Mouse (Mus musculus): ENCODE data around the gene Inpp1. TPM values are rescaled to one million over a fixed set of nuclear protein-coding genes. Genes with fewer than 3 reads are reported as not detected.
"Not testable (repeated sequence)": the region's sequence is repeated elsewhere in the genome, so short reads cannot be mapped to it uniquely, and the experiment has no call there.

Inpp1 gene
- polyA plus RNA-seq (2015; fragmentation: Nextera tagmentation; extraction: Ambion mirVana) = 3.3 and 3.7 TPM in 2 replicates

DNA sequence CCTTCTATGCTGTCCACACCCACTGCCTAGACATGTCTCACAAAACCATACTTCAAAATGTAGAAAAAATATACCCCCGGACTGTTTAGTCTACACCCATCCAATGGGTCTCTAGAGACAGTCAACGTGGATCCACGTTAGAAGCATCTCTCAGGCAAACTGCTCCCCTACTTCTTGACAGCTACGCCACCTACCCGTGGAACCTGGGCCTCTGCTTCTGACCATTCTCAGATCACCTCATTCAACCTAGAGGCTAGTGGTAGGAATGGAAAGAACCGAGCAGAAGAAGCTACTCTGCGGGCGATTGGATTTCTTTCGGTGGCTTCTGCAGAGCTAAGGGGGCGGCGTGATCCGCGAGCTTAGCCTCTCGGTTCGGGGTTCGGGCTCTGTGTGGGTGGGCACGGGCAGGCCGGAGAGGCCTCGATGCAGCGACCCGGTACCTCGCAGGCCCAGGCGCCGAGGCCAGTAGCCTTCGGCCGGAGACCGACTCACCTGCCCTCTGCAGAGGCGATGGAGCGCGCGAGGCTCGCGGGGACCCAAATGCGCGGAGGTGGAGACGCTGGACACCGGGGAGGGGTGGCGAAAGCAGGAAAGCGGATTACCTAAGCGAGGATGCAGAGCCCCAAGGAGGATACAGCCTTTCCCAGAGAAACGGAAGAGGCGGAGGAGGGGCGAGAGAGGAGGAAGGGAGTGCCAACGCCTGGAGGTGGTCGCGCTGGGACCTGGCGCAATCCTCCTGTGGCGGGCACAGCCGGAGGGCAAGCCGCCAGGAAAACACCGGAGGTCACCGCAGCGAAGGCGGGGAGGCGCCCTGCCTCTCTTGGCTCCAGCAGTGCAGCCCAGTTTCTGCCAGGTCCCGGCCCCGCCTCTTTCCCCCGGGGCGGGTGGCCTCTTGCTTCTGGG, at the start of gene Inpp1:
Gene Inpp1 (minus strand): TSS at position 779 of the 903 bp plus-strand sequence.
- Histone ChIP-seq H3K27ac (peak within 1 kb of the TSS; percentile 34; the same call in 1 of the 2 replicates), H3K4me3 (replicated peaks) (peak within 1 kb of the TSS; percentile 66), H3K9ac (peak within 1 kb of the TSS; percentile 71), H3K4me2 (peak within 1 kb of the TSS; percentile 86), H3K4me1 (replicated peaks) (peaks cover 19% of the 10 kb centered on the region), H3K9me3 (replicated peaks) (no peaks in the 10 kb centered on the region), H3K36me3 (no peaks in the 10 kb centered on the region), H3K27me3 (no peaks in the 10 kb centered on the region)
- ATAC-seq (ENCODE audit: low read depth) = peak; percentile 85
- DNase-seq = peak; percentile 44
- WGBS (ENCODE audit: insufficient replicate concordance) = under 1% methylated on average over 58 of the region's 59 CpGs

DNA sequence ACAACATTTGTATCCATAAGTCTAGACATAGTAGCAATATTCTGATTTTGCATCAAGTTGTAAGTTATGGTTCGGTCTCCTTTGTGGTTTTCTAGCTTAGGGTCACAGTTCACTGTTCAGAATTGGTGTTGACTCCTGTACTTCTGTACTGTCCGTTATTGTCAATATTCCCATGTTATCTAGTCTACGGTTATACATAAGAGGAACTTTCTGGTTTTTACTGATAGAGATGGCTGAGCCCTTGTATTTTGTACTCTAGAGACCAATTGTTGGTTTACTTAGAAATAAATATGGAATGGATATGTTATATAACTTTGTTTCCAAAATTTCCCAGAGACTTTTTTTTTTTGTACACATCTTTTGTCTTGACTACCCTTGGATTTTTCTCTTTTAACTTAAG, 48.5 kb upstream of the Inpp1 start:
- Histone ChIP-seq H3K9ac (no peak overlapping the region), H3K36me3 (no peaks in the 10 kb centered on the region), H3K4me1 (replicated peaks) (no peaks in the 10 kb centered on the region), H3K27me3 (no peaks in the 10 kb centered on the region), H3K4me3 (replicated peaks) (no peak overlapping the region), H3K27ac (no peak overlapping the region), H3K9me3 (replicated peaks) (no peaks in the 10 kb centered on the region), H3K4me2 (no peak overlapping the region)
- ATAC-seq (ENCODE audit: low read depth) (no peak), DNase-seq (no peak)
- 39% methylated on average over 3 of the region's 3 CpGs for WGBS (ENCODE audit: insufficient replicate concordance)

DNA sequence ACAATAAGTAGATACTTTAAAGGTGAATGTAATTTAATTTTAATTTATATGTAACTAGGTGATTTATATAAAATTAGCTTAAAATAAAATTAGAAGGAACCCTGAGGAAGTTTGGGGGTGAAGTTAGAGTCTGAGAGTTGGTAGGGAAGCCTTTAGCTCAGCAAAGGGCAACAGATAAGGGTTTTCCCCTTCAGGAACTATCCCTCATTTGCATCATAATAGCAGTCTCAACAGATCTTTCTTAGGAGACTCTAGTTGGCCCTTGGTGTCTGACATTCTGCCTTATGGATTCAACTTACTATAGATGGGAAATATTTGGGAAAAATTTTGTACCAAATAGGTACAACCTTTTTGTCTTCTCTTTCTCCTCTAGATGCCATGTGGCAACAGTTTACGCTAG, 46.7 kb upstream of the Inpp1 start:
- Histone ChIP-seq H3K9me3 (replicated peaks) (no peaks in the 10 kb centered on the region), H3K4me1 (replicated peaks) (no peaks in the 10 kb centered on the region), H3K36me3 (0 out of 2 replicates have a peak, but pooled peaks cover 12% of the 10 kb centered on the region), H3K4me2 (no peak overlapping the region), H3K4me3 (replicated peaks) (no peak overlapping the region), H3K9ac (no peak overlapping the region), H3K27me3 (no peaks in the 10 kb centered on the region), H3K27ac (no peak overlapping the region)
- WGBS (ENCODE audit: insufficient replicate concordance) = 90% methylated on average over 1 of the region's 1 CpGs
- ATAC-seq (ENCODE audit: low read depth) = no peak
- DNase-seq = no peak

- WGBS (ENCODE audit: insufficient replicate concordance) = 73% methylated on average over 7 of the region's 7 CpGs
- Histone ChIP-seq H3K4me3 (replicated peaks) (no peak overlapping the region), H3K27me3 (no peaks in the 10 kb centered on the region), H3K27ac (no peak overlapping the region), H3K4me1 (replicated peaks) (no peaks in the 10 kb centered on the region), H3K36me3 (0 out of 2 replicates have a peak, but pooled peaks cover 12% of the 10 kb centered on the region), H3K4me2 (no peak overlapping the region), H3K9me3 (replicated peaks) (no peaks in the 10 kb centered on the region), H3K9ac (no peak overlapping the region)
- DNase-seq (no peak), ATAC-seq (ENCODE audit: low read depth) (no peak)
Measured at GRCm38 (mm10) chr1:52855904-52856601, 38.6 kb upstream of the Inpp1 start.

GRCm38 (mm10) chr1:52854029-52854428, 36.5 kb upstream of the Inpp1 start:
- H3K27ac ChIP-seq; H3K9me3 ChIP-seq (replicated peaks); H3K36me3 ChIP-seq; DNase-seq; H3K4me3 ChIP-seq (replicated peaks); H3K4me1 ChIP-seq (replicated peaks); H3K4me2 ChIP-seq; H3K9ac ChIP-seq; H3K27me3 ChIP-seq; ATAC-seq (ENCODE audit: low read depth): not testable (repeated sequence)
- 53% methylated on average over 1 of the region's 1 CpGs for WGBS (ENCODE audit: insufficient replicate concordance)

- no peaks in the 10 kb centered on the region for H3K27me3 ChIP-seq
- H3K4me3 ChIP-seq (replicated peaks) = no peak overlapping the region
- H3K4me1 ChIP-seq (replicated peaks) = peaks cover 38% of the 10 kb centered on the region
- H3K36me3 ChIP-seq = no peaks in the 10 kb centered on the region
- H3K4me2 ChIP-seq = no peak overlapping the region
- no peaks in the 10 kb centered on the region for H3K9me3 ChIP-seq (replicated peaks)
- no peak overlapping the region for H3K27ac ChIP-seq
- ATAC-seq (ENCODE audit: low read depth) (no peak), DNase-seq (no peak)
- no peak overlapping the region for H3K9ac ChIP-seq
- 49% methylated on average over 4 of the region's 4 CpGs for WGBS (ENCODE audit: insufficient replicate concordance)
Measured at GRCm38 (mm10) chr1:52849422-52849821, 31.9 kb upstream of the Inpp1 start.

- no peaks in the 10 kb centered on the region for H3K27me3 ChIP-seq
- no peak overlapping the region for H3K4me2 ChIP-seq
- ATAC-seq (ENCODE audit: low read depth) (no peak), DNase-seq (no peak)
- no peak overlapping the region for H3K4me3 ChIP-seq (replicated peaks)
- no peak overlapping the region for H3K9ac ChIP-seq
- peaks cover 44% of the 10 kb centered on the region for H3K4me1 ChIP-seq (replicated peaks)
- no peaks in the 10 kb centered on the region for H3K9me3 ChIP-seq (replicated peaks)
- H3K36me3 ChIP-seq = no peaks in the 10 kb centered on the region
- H3K27ac ChIP-seq = no peak overlapping the region
- WGBS (ENCODE audit: insufficient replicate concordance) = 80% methylated on average over 4 of the region's 4 CpGs
Measured at GRCm38 (mm10) chr1:52846556-52846955, 29.1 kb upstream of the Inpp1 start.

- peak; percentile 98 for DNase-seq
- 1% methylated on average over 45 of the region's 45 CpGs for WGBS (ENCODE audit: insufficient replicate concordance)
Measured at GRCm38 (mm10) chr1:52844782-52845665, 27.5 kb upstream of the Inpp1 start, which contains the start of gene Hibch. Hibch (plus strand) TSS chr1:52844929.

DNA sequence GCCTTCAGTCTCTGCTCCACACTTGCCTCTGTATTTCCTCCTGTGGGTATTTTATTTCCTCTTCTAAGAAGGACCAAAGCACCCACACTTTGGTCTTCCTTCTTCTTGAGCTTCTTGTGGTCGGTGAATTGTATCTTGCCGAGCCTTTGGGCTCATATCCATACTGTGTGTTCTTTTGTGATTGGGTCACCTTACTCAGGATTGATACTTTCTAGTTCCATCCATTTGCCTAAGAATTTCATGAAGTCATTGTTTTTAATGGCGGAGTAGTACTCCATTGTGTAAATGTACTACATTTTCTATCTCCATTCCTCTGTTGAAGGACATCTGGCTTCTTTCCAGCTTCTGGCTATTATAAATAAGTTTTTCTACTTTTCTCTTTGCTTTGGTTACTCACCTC, 26.9 kb upstream of the Inpp1 start:
- Histone ChIP-seq H3K27me3 (no peaks in the 10 kb centered on the region), H3K4me1 (replicated peaks) (peaks cover 40% of the 10 kb centered on the region), H3K9me3 (replicated peaks) (no peaks in the 10 kb centered on the region), H3K4me3 (replicated peaks) (peak overlapping the region; percentile 72), H3K27ac (no peak overlapping the region), H3K9ac (0 out of 2 replicates have a peak overlapping the region, but pooled peaks have one; percentile 4), H3K4me2 (peak overlapping the region; percentile 78), H3K36me3 (no peaks in the 10 kb centered on the region)
- WGBS (ENCODE audit: insufficient replicate concordance) = 9% methylated on average over 3 of the region's 3 CpGs
- ATAC-seq (ENCODE audit: low read depth) (no peak), DNase-seq (no peak)

More at GRCm38 (mm10) chr1:52844782-52845665, 27.5 kb upstream of the Inpp1 start, which contains the start of gene Hibch:
- Histone ChIP-seq H3K9ac (peak within 1 kb of the TSS; percentile 81), H3K27me3 (no peaks in the 10 kb centered on the region), H3K4me3 (replicated peaks) (peak within 1 kb of the TSS; percentile 72), H3K27ac (peak within 1 kb of the TSS; percentile 75), H3K4me2 (peak within 1 kb of the TSS; percentile 78), H3K9me3 (replicated peaks) (no peaks in the 10 kb centered on the region), H3K4me1 (replicated peaks) (peaks cover 44% of the 10 kb centered on the region), H3K36me3 (no peaks in the 10 kb centered on the region)
- peak; percentile 100 for ATAC-seq (ENCODE audit: low read depth)

DNA sequence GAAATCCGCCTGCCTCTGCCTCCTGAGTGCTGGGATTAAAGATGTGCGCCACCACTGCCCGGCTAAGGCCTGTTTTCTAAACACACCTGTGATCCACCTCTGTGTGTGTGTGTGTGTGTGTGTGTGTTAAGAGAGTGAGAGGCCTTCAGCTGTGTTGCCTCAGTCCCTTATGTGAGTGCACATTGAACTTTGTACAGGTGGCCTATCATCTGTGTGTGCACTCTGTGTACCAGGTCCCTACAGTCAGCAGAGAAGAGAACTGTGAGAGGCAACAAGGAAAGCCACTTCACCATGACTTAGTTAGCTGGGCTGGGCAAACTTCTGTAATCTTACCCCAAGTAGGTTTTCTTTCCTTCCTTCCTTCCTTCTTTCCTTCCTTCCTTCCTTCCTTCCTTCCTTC, 21.6 kb upstream of the Inpp1 start:
- DNase-seq = no peak
- WGBS (ENCODE audit: insufficient replicate concordance) = 65% methylated on average over 3 of the region's 3 CpGs
- no peak overlapping the region for H3K4me2 ChIP-seq
- no peak overlapping the region for H3K27ac ChIP-seq
- 0 out of 2 replicates have a peak, but pooled peaks have one; percentile 36 for ATAC-seq (ENCODE audit: low read depth)
- no peak overlapping the region for H3K4me3 ChIP-seq (replicated peaks)
- no peaks in the 10 kb centered on the region for H3K9me3 ChIP-seq (replicated peaks)
- H3K27me3 ChIP-seq = no peaks in the 10 kb centered on the region
- no peak overlapping the region for H3K9ac ChIP-seq
- H3K36me3 ChIP-seq = no peaks in the 10 kb centered on the region
- peaks cover 3% of the 10 kb centered on the region for H3K4me1 ChIP-seq (replicated peaks)
